In genomic region chr2:85257356-85257755, GRCm38 (mm10) we compare ENCODE assay signal across 20 mouse cellular contexts.
DNase-seq lines count a peak whose midpoint lies in the region; ATAC-seq and TF ChIP-seq lines count a peak whose summit lies in the region.
"Had no signal": no experiment of that assay in that cellular context is flagged by ENCODE, and none has a peak within 500 bp of the region (broad histone marks: within the 10 kb centered on the region; RNA-seq: fewer than 3 reads in every experiment).

No protein-coding gene starts in this region.

- intact Hi-C loops in left cerebral cortex, adult 2 months (cut with DNase I) = no loop called here
- intact Hi-C loops in left cerebral cortex, postnatal 10 days (cut with DNase I) = no loop called here

- no peak for TF ChIP-seq CTCF in left cerebral cortex, adult 2 months (IDR thresholded peaks at IDR 0.05)

- DNase-seq in frontal cortex, postnatal 25 days (ENCODE audit: low spot score in 2 of 2) = no peak
- no peak for DNase-seq in left cerebral cortex, adult 2 months (ENCODE audit: extremely low spot score in 1 of 2, low spot score in 2 of 2)
- no peak for DNase-seq in left cerebral cortex, postnatal 10 days (ENCODE audit: extremely low spot score in 1 of 2, low spot score in 2 of 2)
- peak; percentile 58 for DNase-seq in brain, adult 2 months (ENCODE audit: low read depth, low spot score)
- no peak for DNase-seq in thymus, adult 18-20 months
- DNase-seq: adrenal gland, adult 2 months; adrenal gland, adult 8-10 months; adrenal gland, postnatal 10 days; adrenal gland, postnatal 14 days; adrenal gland, postnatal 25 days; adrenal gland, postnatal 36 days; B cell, adult 2 months; cerebellum, adult 11 months; cerebellum, adult 11-12 months; cerebellum, adult 18-20 months; cerebellum, adult 2 months had no signal

- peak; percentile 53 for ATAC-seq in frontal cortex, adult (ENCODE audit: low TSS enrichment)
- ATAC-seq: activated CD4-positive, CD25-positive, alpha-beta regulatory T cell, adult 4 months; CD4-positive, CD25-positive, alpha-beta regulatory T cell, adult 4 months; Patski had no signal

- H3K27ac ChIP-seq in left cerebral cortex, adult 2 months = peak overlapping the region; percentile 40; the same call in 1 of the 2 replicates

- no peak overlapping the region for H3K4me3 ChIP-seq in left cerebral cortex, adult 2 months
